Mouse (Mus musculus) kidney, postnatal 0 days (tissue): ENCODE measurements around the gene Pomt1. TPM values are rescaled to one million over a fixed set of nuclear protein-coding genes. Genes with fewer than 3 reads are reported as not detected.

Source experiments
- ATAC-seq: fragments of 200-750 bp; cut with Nextera tagmentation; replicated peaks from 2 replicates; pipeline ENCODE4 v1.8.0; 2017; ENCODE audit warnings: low read depth, moderate number of reproducible peaks, moderate TSS enrichment, moderate library complexity; ENCODE audit not compliant: low FRiP score
- DNase-seq: peaks from one replicate; pipeline ENCODE4 v3.0.0-alpha.2; 2016; ENCODE audit warnings: low spot score
- H3K27ac ChIP-seq: fragments of 300-500 bp; sonication (generic); 2 replicates; pipeline ENCODE4 v1.5.1; 2014; ENCODE audit warnings: mild to moderate bottlenecking
- H3K27me3 ChIP-seq: fragments of 300-500 bp; sonication (generic); 2 replicates; pipeline ENCODE4 v1.6.1; 2014; ENCODE audit warnings: low read length, mixed read lengths; ENCODE audit not compliant: insufficient read depth
- H3K36me3 ChIP-seq: fragments of 300-500 bp; sonication (generic); 2 replicates; pipeline ENCODE4 v1.6.1; 2014; ENCODE audit warnings: low read length, mixed read lengths; ENCODE audit not compliant: insufficient read depth
- H3K4me1 ChIP-seq: fragments of 300-500 bp; sonication (generic); replicated peaks from 2 replicates; pipeline ENCODE4 v1.6.1; 2014; ENCODE audit warnings: antibody characterized with exemption, low read length, mixed read lengths; ENCODE audit not compliant: insufficient read depth
- H3K4me2 ChIP-seq: fragments of 300-500 bp; sonication (generic); 2 replicates; pipeline ENCODE4 v1.6.1; 2014; ENCODE audit warnings: mild to moderate bottlenecking, low read length, moderate library complexity, mixed read lengths
- H3K4me3 ChIP-seq: fragments of 300-500 bp; sonication (generic); replicated peaks from 2 replicates; pipeline ENCODE4 v1.5.1; 2014; ENCODE audit warnings: low read depth, low read length
- H3K9ac ChIP-seq: fragments of 300-500 bp; sonication (generic); 2 replicates; pipeline ENCODE4 v1.6.1; 2014; ENCODE audit warnings: low read depth, low read length
- H3K9me3 ChIP-seq: fragments of 300-500 bp; sonication (generic); replicated peaks from 2 replicates; pipeline ENCODE4 v1.6.1; 2016; ENCODE audit warnings: low read length, inconsistent platforms, mixed read lengths
- CTCF ChIP-seq: IDR thresholded peaks from 2 replicates; pipeline ENCODE4 v1.5.1; 2016; ENCODE audit warnings: antibody characterized with exemption, low read depth, mild to moderate bottlenecking, moderate library complexity
- WGBS: fragments of 180-500 bp; shearing (Covaris S2); extraction: QIAGEN DNeasy Blood & Tissue Kit; methylation state at CpG from one replicate; pipeline ENCODE4 v1.1.7; 2014; 5-methylcytosine and 5-hydroxymethylcytosine counted together
- polyA plus RNA-seq: library from polyadenylated mRNA; unstranded; fragments of >200 nt; fragmentation: Nextera tagmentation; extraction: Ambion mirVana; gene quantifications from 2 replicates; pipeline ENCODE4 v1.2.1, GENCODE M21; 2015

Gene Pomt1
- polyA plus RNA-seq, 1 experiment from 2014 or later, result 18.5 TPM

GRCm38 (mm10) chr2:32248377-32249361 is 12.3 kb downstream of the Pomt1 start:
- no peak overlapping the region for H3K27ac ChIP-seq
- no peak overlapping the region for H3K9ac ChIP-seq
- ATAC-seq (no peak), DNase-seq (no peak)
- 73% methylated on average over 10 of the region's 10 CpGs for WGBS
- no peaks in the 10 kb centered on the region for H3K27me3 ChIP-seq
- TF ChIP-seq CTCF, result no peak
- H3K4me3 ChIP-seq, result no peak overlapping the region
- no peaks in the 10 kb centered on the region for H3K4me1 ChIP-seq
- no peak overlapping the region for H3K4me2 ChIP-seq
- no peaks in the 10 kb centered on the region for H3K9me3 ChIP-seq
- H3K36me3 ChIP-seq, result peaks cover 44% of the 10 kb centered on the region

- Histone ChIP-seq H3K4me2 (no peak overlapping the region), H3K4me3 (no peak overlapping the region), H3K27ac (no peak overlapping the region), H3K9ac (no peak overlapping the region), H3K27me3 (no peaks in the 10 kb centered on the region), H3K9me3 (no peaks in the 10 kb centered on the region), H3K36me3 (peaks cover 54% of the 10 kb centered on the region), H3K4me1 (no peaks in the 10 kb centered on the region)
- no peak for DNase-seq
- WGBS, result 86% methylated on average over 12 of the region's 12 CpGs
- no peak for ATAC-seq
- no peak for TF ChIP-seq CTCF
Measured at GRCm38 (mm10) chr2:32251791-32252527, 15.6 kb downstream of the Pomt1 start.

GRCm38 (mm10) chr2:32252658-32253057 is 16.3 kb downstream of the Pomt1 start:
- peaks cover 53% of the 10 kb centered on the region for H3K36me3 ChIP-seq
- H3K4me2 ChIP-seq, result no peak overlapping the region
- DNase-seq, result no peak
- TF ChIP-seq CTCF, result no peak
- H3K27ac ChIP-seq, result no peak overlapping the region
- WGBS, result 88% methylated on average over 5 of the region's 5 CpGs
- H3K27me3 ChIP-seq, result no peaks in the 10 kb centered on the region
- H3K9me3 ChIP-seq, result no peaks in the 10 kb centered on the region
- ATAC-seq, result no peak
- no peak overlapping the region for H3K9ac ChIP-seq
- no peak overlapping the region for H3K4me3 ChIP-seq
- no peaks in the 10 kb centered on the region for H3K4me1 ChIP-seq

- no peaks in the 10 kb centered on the region for H3K4me1 ChIP-seq
- no peak overlapping the region for H3K4me2 ChIP-seq
- peaks cover 57% of the 10 kb centered on the region for H3K36me3 ChIP-seq
- TF ChIP-seq CTCF, result no peak
- DNase-seq, result no peak
- H3K9ac ChIP-seq, result no peak overlapping the region
- H3K4me3 ChIP-seq, result no peak overlapping the region
- no peak for ATAC-seq
- H3K9me3 ChIP-seq, result no peaks in the 10 kb centered on the region
- whole genome bisulfite sequencing, result 57% methylated on average over 1 of the region's 1 CpGs
- no peak overlapping the region for H3K27ac ChIP-seq
- H3K27me3 ChIP-seq, result no peaks in the 10 kb centered on the region
Measured at GRCm38 (mm10) chr2:32253352-32253751, 17.0 kb downstream of the Pomt1 start.

GRCm38 (mm10) chr2:32254563-32254962 is 18.2 kb downstream of the Pomt1 start:
- H3K9ac ChIP-seq, result no peak overlapping the region
- no peak for DNase-seq
- peaks cover 3% of the 10 kb centered on the region; the same call in 1 of the 2 replicates for H3K4me1 ChIP-seq
- H3K36me3 ChIP-seq, result peaks cover 53% of the 10 kb centered on the region
- H3K27me3 ChIP-seq, result no peaks in the 10 kb centered on the region
- WGBS, result 81% methylated on average over 5 of the region's 5 CpGs
- no peak overlapping the region for H3K4me2 ChIP-seq
- no peak overlapping the region for H3K4me3 ChIP-seq
- ATAC-seq, result no peak
- no peaks in the 10 kb centered on the region for H3K9me3 ChIP-seq
- no peak for TF ChIP-seq CTCF
- H3K27ac ChIP-seq, result no peak overlapping the region

- ATAC-seq (no peak), DNase-seq (no peak)
- TF ChIP-seq CTCF, result no peak
- Histone ChIP-seq H3K9me3 (no peaks in the 10 kb centered on the region), H3K27ac (no peak overlapping the region), H3K9ac (no peak overlapping the region), H3K36me3 (peaks cover 43% of the 10 kb centered on the region), H3K4me1 (peaks cover 3% of the 10 kb centered on the region; the same call in 1 of the 2 replicates), H3K4me3 (no peak overlapping the region), H3K27me3 (no peaks in the 10 kb centered on the region), H3K4me2 (no peak overlapping the region)
- 90% methylated on average over 11 of the region's 11 CpGs for WGBS
Measured at GRCm38 (mm10) chr2:32256273-32256672, 19.9 kb downstream of the Pomt1 start.
